Mouse (Mus musculus) hindbrain, embryonic 12.5 days (tissue): ENCODE results near the gene Adcy4. TPM values are rescaled to one million over a fixed set of nuclear protein-coding genes. Genes with fewer than 3 reads are reported as not detected.
A peak's percentile ranks its signal among the peaks of the same experiment; 100 is the strongest.

Experiments
- ATAC-seq: fragments of 200-750 bp; cut with Nextera tagmentation; 2 replicates; pipeline ENCODE4 v1.8.0; 2017; ENCODE audit warnings: moderate TSS enrichment; ENCODE audit not compliant: low FRiP score
- H3K27ac ChIP-seq: fragments of 300-500 bp; sonication (generic); 2 replicates; pipeline ENCODE4 v1.5.1; 2016; ENCODE audit warnings: mild to moderate bottlenecking
- H3K27me3 ChIP-seq: fragments of 300-500 bp; sonication (generic); 2 replicates; pipeline ENCODE4 v1.6.1; 2016; ENCODE audit warnings: mild to moderate bottlenecking
- H3K36me3 ChIP-seq: fragments of 300-500 bp; sonication (generic); 2 replicates; pipeline ENCODE4 v1.6.1; 2016; ENCODE audit warnings: mild to moderate bottlenecking
- H3K4me1 ChIP-seq: fragments of 300-500 bp; sonication (generic); 2 replicates; pipeline ENCODE4 v1.6.1; 2016
- H3K4me2 ChIP-seq: fragments of 300-500 bp; sonication (generic); replicated peaks from 2 replicates; pipeline ENCODE4 v1.6.1; 2016; ENCODE audit warnings: mild to moderate bottlenecking
- H3K4me3 ChIP-seq: fragments of 300-500 bp; sonication (generic); 2 replicates; pipeline ENCODE4 v1.5.1; 2016; ENCODE audit warnings: mild to moderate bottlenecking
- H3K9ac ChIP-seq: fragments of 300-500 bp; sonication (generic); 2 replicates; pipeline ENCODE4 v1.6.1; 2016; ENCODE audit warnings: mild to moderate bottlenecking, moderate library complexity
- H3K9me3 ChIP-seq: fragments of 300-500 bp; sonication (generic); replicated peaks from 2 replicates; pipeline ENCODE4 v1.6.1; 2016; ENCODE audit warnings: mild to moderate bottlenecking
- WGBS: fragments of 180-500 bp; shearing (Covaris S2); methylation state at CpG from one replicate; pipeline ENCODE4 v1.1.7; 2016; 5-methylcytosine and 5-hydroxymethylcytosine counted together
- polyA plus RNA-seq: library from polyadenylated mRNA; unstranded; fragments of >200 nt; fragmentation: Nextera tagmentation; extraction: Ambion mirVana; gene quantifications from 2 replicates; pipeline ENCODE4 v1.2.1, GENCODE M21; 2016

Adcy4 gene
- polyA plus RNA-seq, 1 experiment from 2014 or later: 19.5 TPM

GRCm38 (mm10) chr14:55722438-55722945 lies 61.4 kb downstream of the Adcy4 start:
- Histone ChIP-seq H3K4me1 (0 out of 2 replicates have a peak, but pooled peaks cover 13% of the 10 kb centered on the region), H3K9ac (peak overlapping the region; percentile 77), H3K9me3 (no peaks in the 10 kb centered on the region), H3K27ac (peak overlapping the region; percentile 79), H3K4me3 (peak overlapping the region; percentile 79), H3K4me2 (peak overlapping the region; percentile 54), H3K36me3 (peaks cover 21% of the 10 kb centered on the region), H3K27me3 (no peaks in the 10 kb centered on the region)
- no peak for ATAC-seq
- WGBS: 53% methylated on average over 8 of the region's 8 CpGs

DNA sequence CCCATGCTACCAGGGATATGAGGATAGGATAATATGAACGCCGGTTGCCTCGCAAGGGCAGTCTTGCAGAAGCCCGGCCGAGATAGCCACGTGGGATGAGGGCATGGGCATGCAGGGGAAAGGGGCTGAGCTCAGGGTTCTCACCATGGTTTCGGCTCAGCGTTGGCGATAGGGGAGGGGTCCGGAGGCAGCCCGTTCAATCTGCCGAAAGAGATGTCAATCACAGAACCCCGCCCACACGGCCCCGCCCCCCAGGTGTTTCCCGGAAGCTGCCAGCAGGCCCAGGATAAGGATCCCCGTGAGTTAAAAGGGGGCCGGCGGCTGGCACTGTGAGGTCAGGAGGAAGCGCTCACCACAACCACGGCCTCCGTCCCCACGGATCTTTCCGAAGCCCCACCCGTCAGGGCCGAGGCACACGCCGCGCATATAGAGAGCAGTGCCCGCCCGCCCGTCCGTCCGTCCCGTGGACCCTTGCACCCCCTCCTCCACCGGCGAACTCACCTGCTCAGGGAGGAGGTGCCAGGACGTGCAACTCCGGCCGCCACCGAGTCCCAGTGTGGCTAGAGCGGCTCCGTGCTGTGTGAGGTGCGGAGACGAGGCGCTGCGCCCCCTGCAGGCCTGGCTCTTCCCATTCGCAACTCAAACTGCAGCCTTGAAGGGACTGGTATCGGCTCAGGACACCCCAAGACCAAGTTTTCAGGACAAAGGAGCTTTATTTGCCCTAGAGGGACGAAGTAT lies 62.0 kb downstream of the Adcy4 start, which contains the start of gene Rabggta:
TSS of gene Rabggta (minus strand) at position 564 of the 738 bp plus-strand sequence.
- WGBS: 1% methylated on average over 50 of the region's 50 CpGs
- H3K4me2 ChIP-seq: peak within 1 kb of the TSS; percentile 54

GRCm38 (mm10) chr14:55721076-55721475 lies 62.8 kb downstream of the Adcy4 start:
- Histone ChIP-seq H3K27ac (no peak overlapping the region), H3K36me3 (peaks cover 33% of the 10 kb centered on the region), H3K27me3 (no peaks in the 10 kb centered on the region), H3K4me2 (peak overlapping the region; percentile 54), H3K4me3 (peak overlapping the region; percentile 79), H3K9ac (no peak overlapping the region; the same call in 1 of the 2 replicates), H3K9me3 (no peaks in the 10 kb centered on the region), H3K4me1 (0 out of 2 replicates have a peak, but pooled peaks cover 13% of the 10 kb centered on the region)
- 75% methylated on average over 6 of the region's 6 CpGs for WGBS
- ATAC-seq: no peak

More for the DNA sequence above, 62.0 kb downstream of the Adcy4 start, which contains the start of gene Rabggta:
- Histone ChIP-seq H3K36me3 (peaks cover 27% of the 10 kb centered on the region), H3K9ac (peak within 1 kb of the TSS; percentile 77), H3K9me3 (no peaks in the 10 kb centered on the region), H3K4me1 (0 out of 2 replicates have a peak, but pooled peaks cover 13% of the 10 kb centered on the region), H3K27ac (peak within 1 kb of the TSS; percentile 79), H3K4me3 (peak within 1 kb of the TSS; percentile 79), H3K27me3 (no peaks in the 10 kb centered on the region)
- peak; percentile 96 for ATAC-seq

DNA sequence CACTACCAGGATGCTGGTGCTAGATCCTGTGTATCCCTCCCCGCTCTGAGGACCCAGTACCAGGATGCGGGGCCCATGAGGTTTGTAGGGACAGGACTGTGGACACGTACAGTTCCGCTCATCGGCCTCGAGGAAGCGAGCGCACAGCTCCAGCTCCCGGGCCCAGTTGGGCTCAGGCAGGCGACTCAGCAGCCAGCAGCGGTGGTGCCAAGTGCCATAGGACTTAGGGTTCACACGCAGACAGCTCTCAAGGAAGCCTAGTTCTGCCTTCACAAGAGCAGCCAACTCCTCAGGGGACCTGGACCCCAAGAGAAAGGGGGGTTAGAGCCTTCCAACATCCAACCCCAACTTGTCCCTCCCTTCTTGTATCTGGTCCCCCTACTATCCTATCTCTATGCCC lies 63.2 kb downstream of the Adcy4 start:
- 0 out of 2 replicates have a peak, but pooled peaks cover 13% of the 10 kb centered on the region for H3K4me1 ChIP-seq
- peak overlapping the region; percentile 54; the same call in 1 of the 2 replicates for H3K4me2 ChIP-seq
- WGBS: 92% methylated on average over 12 of the region's 12 CpGs
- no peak overlapping the region for H3K27ac ChIP-seq
- peaks cover 36% of the 10 kb centered on the region for H3K36me3 ChIP-seq
- H3K9me3 ChIP-seq: no peaks in the 10 kb centered on the region
- ATAC-seq: no peak
- H3K27me3 ChIP-seq: no peaks in the 10 kb centered on the region
- H3K4me3 ChIP-seq: 0 out of 2 replicates have a peak overlapping the region, but pooled peaks have one; percentile 79
- no peak overlapping the region for H3K9ac ChIP-seq

DNA sequence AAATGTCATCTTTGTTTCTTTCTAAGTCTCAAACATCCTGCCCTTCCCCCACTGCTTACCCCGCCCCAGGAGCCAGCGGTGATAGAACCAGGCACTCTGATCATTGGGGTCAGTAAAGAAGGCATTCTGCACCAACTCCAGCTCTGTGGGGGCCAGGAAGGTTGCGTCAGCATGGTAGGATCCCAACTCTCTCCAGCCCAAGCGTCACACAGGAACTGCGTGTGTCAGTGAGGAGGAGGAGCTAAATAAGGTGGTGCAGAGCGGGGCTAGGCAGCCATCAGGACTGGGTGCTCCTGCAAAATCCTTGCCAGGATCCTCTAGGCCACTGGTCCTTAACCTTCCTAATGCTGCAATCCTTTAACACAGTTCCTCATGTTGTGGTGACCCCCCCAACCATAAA lies 64.2 kb downstream of the Adcy4 start:
- Histone ChIP-seq H3K36me3 (peaks cover 36% of the 10 kb centered on the region), H3K27ac (no peak overlapping the region), H3K27me3 (no peaks in the 10 kb centered on the region; the same call in 1 of the 2 replicates), H3K4me1 (0 out of 2 replicates have a peak, but pooled peaks cover 13% of the 10 kb centered on the region), H3K9ac (0 out of 2 replicates have a peak overlapping the region, but pooled peaks have one; percentile 18), H3K4me2 (no peak overlapping the region), H3K9me3 (no peaks in the 10 kb centered on the region), H3K4me3 (no peak overlapping the region)
- ATAC-seq: no peak
- whole genome bisulfite sequencing: 92% methylated on average over 6 of the region's 6 CpGs

Other genes with a start within 250 kb of the Adcy4 start
- gene Pck2, start 243.8 kb downstream of the Adcy4 start, polyA plus RNA-seq: 22.3 and 23.6 TPM in 2 replicates
- 104 and 106 TPM in 2 replicates for gene Dcaf11, start 224.1 kb downstream of the Adcy4 start, polyA plus RNA-seq
- 0.62 TPM in 1 of 2 replicates, not detected in the other for gene A730061H03Rik, start 223.7 kb downstream of the Adcy4 start, polyA plus RNA-seq
- 1.4 and 4.2 TPM in 2 replicates for gene Fitm1, start 208.5 kb downstream of the Adcy4 start, polyA plus RNA-seq
- gene Psme1, start 206.0 kb downstream of the Adcy4 start, polyA plus RNA-seq: 132 and 133 TPM in 2 replicates
- 8.5 and 9.0 TPM in 2 replicates for gene Emc9, start 198.8 kb downstream of the Adcy4 start, polyA plus RNA-seq
- 201 and 234 TPM in 2 replicates for gene Psme2, start 193.0 kb downstream of the Adcy4 start, polyA plus RNA-seq
- gene Rnf31, start 192.4 kb downstream of the Adcy4 start, polyA plus RNA-seq: 21.2 and 23.7 TPM in 2 replicates
- gene Irf9, start 180.5 kb downstream of the Adcy4 start, polyA plus RNA-seq: 9.9 and 10.7 TPM in 2 replicates
- 14.9 and 15.9 TPM in 2 replicates for gene Rec8, start 166.1 kb downstream of the Adcy4 start, polyA plus RNA-seq
- gene Ipo4, start 148.1 kb downstream of the Adcy4 start, polyA plus RNA-seq: 79.0 and 91.0 TPM in 2 replicates
- gene Gm49378, start 146.2 kb downstream of the Adcy4 start, polyA plus RNA-seq: 2.4 and 3.2 TPM in 2 replicates
- 69.4 and 69.8 TPM in 2 replicates for gene Tm9sf1, start 140.3 kb downstream of the Adcy4 start, polyA plus RNA-seq
- 0.50 and 0.52 TPM in 2 replicates for gene Tssk4, start 133.9 kb downstream of the Adcy4 start, polyA plus RNA-seq
- 63.7 and 65.4 TPM in 2 replicates for gene Mdp1, start 123.6 kb downstream of the Adcy4 start, polyA plus RNA-seq
- gene Gmpr2, start 112.2 kb downstream of the Adcy4 start, polyA plus RNA-seq: 57.0 and 58.2 TPM in 2 replicates
- gene Nedd8, start 112.0 kb downstream of the Adcy4 start, polyA plus RNA-seq: 506 and 544 TPM in 2 replicates
- gene Tinf2, start 102.3 kb downstream of the Adcy4 start, polyA plus RNA-seq: 42.8 and 43.1 TPM in 2 replicates
- gene Tgm1, start 70.2 kb downstream of the Adcy4 start, polyA plus RNA-seq: 0.48 and 0.90 TPM in 2 replicates
- gene Rabggta, start 61.8 kb downstream of the Adcy4 start, polyA plus RNA-seq: 36.6 and 38.1 TPM in 2 replicates
- gene Dhrs1, start 38.4 kb downstream of the Adcy4 start, polyA plus RNA-seq: 73.2 and 75.0 TPM in 2 replicates
- gene Nop9, start 38.4 kb downstream of the Adcy4 start, polyA plus RNA-seq: 42.0 and 47.5 TPM in 2 replicates
- gene Cideb, start 25.6 kb downstream of the Adcy4 start, polyA plus RNA-seq: 0.36 and 0.56 TPM in 2 replicates
- gene Ltb4r2, start 22.7 kb downstream of the Adcy4 start, polyA plus RNA-seq: 0.36 and 0.57 TPM in 2 replicates
- 0.72 TPM in 1 of 2 replicates, not detected in the other for gene Ltb4r1, start 18.1 kb downstream of the Adcy4 start, polyA plus RNA-seq
- gene Ripk3, start 4.8 kb upstream of the Adcy4 start, polyA plus RNA-seq: 10.8 and 13.5 TPM in 2 replicates
- 42.4 and 45.2 TPM in 2 replicates for gene Nfatc4, start 39.0 kb upstream of the Adcy4 start, polyA plus RNA-seq
- gene Nynrin, start 69.9 kb upstream of the Adcy4 start, polyA plus RNA-seq: 30.4 and 35.8 TPM in 2 replicates
- gene Cbln3, start 100.3 kb upstream of the Adcy4 start, polyA plus RNA-seq: 0.05 and 0.35 TPM in 2 replicates
- gene Khnyn, start 100.9 kb upstream of the Adcy4 start, polyA plus RNA-seq: 22.4 and 23.5 TPM in 2 replicates
- gene Sdr39u1, start 116.2 kb upstream of the Adcy4 start, polyA plus RNA-seq: 63.5 and 68.3 TPM in 2 replicates
- not detected in 2 replicates for gene Cma1, start 160.6 kb upstream of the Adcy4 start, polyA plus RNA-seq
- gene Cma2, start 166.9 kb upstream of the Adcy4 start, polyA plus RNA-seq: not detected in 2 replicates
- gene Mcpt1, start 233.9 kb upstream of the Adcy4 start, polyA plus RNA-seq: not detected in 2 replicates
- gene Mcpt9, start 246.4 kb upstream of the Adcy4 start, polyA plus RNA-seq: not detected in 2 replicates